Mouse (Mus musculus) brain, embryonic 14.5 days (tissue): ENCODE data around the gene Stk11.

ENCODE experiments used
- CTCF ChIP-seq: fragments of 200-500 bp; IDR thresholded peaks from 2 replicates; pipeline ENCODE4 v1.5.1; 2012; ENCODE audit warnings: inconsistent platforms, mild to moderate bottlenecking, moderate library complexity, borderline replicate concordance; ENCODE audit not compliant: insufficient read depth, insufficient read length; ENCODE audit errors: extremely low read depth
- POLR2A ChIP-seq: fragments of 200-500 bp; IDR thresholded peaks from 2 replicates; pipeline ENCODE4 v1.6.1; 2012; ENCODE audit warnings: mild to moderate bottlenecking, inconsistent platforms, borderline replicate concordance; ENCODE audit not compliant: poor library complexity, insufficient read depth, insufficient read length, severe bottlenecking; ENCODE audit errors: extremely low read depth

GRCm38 (mm10) chr10:80162716-80163299, 47.2 kb downstream of the Stk11 start:
- TF ChIP-seq POLR2A, result no peak
- no peak for TF ChIP-seq CTCF
